Mouse (Mus musculus): Measurements from ENCODE around the gene Mrs2. TPM values are rescaled to one million over a fixed set of nuclear protein-coding genes. Genes with fewer than 3 reads are reported as not detected.

Gene Mrs2
- total RNA-seq, 1 experiment, result 18.3 TPM

- H3K4me1 ChIP-seq (ENCODE audit: control insufficient read depth in 2 of 2, insufficient read depth in 2 of 2, low read length in 2 of 2, poor library complexity in 1 of 2), result peaks cover 0 to 1% of the 10 kb centered on the region in 2 experiments; a peak in 1 of 4 replicates
- no peaks in the 10 kb centered on the region for H3K36me3 ChIP-seq (ENCODE audit: control insufficient read depth, insufficient read depth, low read length, poor library complexity, severe bottlenecking)
- no peak overlapping the region for H3K27ac ChIP-seq (ENCODE audit: insufficient read depth, low read depth, low read length, poor library complexity, severe bottlenecking)
- no peak overlapping the region for H3K4me3 ChIP-seq (ENCODE audit: insufficient read depth in 1 of 2, low read depth in 1 of 2, low read length in 2 of 2, poor library complexity in 1 of 2, severe bottlenecking in 1 of 2)
- H3K9ac ChIP-seq (ENCODE audit: insufficient read depth, low read depth, low read length, poor library complexity, severe bottlenecking), result no peak overlapping the region
- no peak for TF ChIP-seq MAFK (IDR thresholded peaks at IDR 0.05; ENCODE audit: insufficient read depth, low read depth, low read length)
- TF ChIP-seq HCFC1 (IDR thresholded peaks at IDR 0.05; ENCODE audit: borderline replicate concordance, insufficient read depth, low read length), result no peak
- no peak for TF ChIP-seq ZNF384 (IDR thresholded peaks at IDR 0.05; ENCODE audit: low read depth, low read length)
- TF ChIP-seq CHD2 (IDR thresholded peaks at IDR 0.05; ENCODE audit: low read depth, low read length), result no peak
- TF ChIP-seq ZC3H11A (IDR thresholded peaks at IDR 0.05; ENCODE audit: borderline replicate concordance, low read depth, low read length), result no peak
- no peaks in the 10 kb centered on the region for H3K9me3 ChIP-seq (ENCODE audit: control insufficient read depth, insufficient read depth, low read depth, low read length)
- in situ Hi-C loops (cut with MboI; ENCODE audit: low sequenced_read_pairs in 2 of 2, unreplicated experiment in 2 of 2), result no loop called here
- no peak for DNase-seq (ENCODE audit: low read depth, low spot score)
These were observed 74.6 kb downstream of the Mrs2 start for GRCm38 (mm10) chr13:24945567-24945966.

GRCm38 (mm10) chr13:24943303-24943702 lies 76.9 kb downstream of the Mrs2 start:
- Histone ChIP-seq H3K9me3 (ENCODE audit: control insufficient read depth, insufficient read depth, low read depth, low read length) (no peaks in the 10 kb centered on the region), H3K36me3 (ENCODE audit: control insufficient read depth, insufficient read depth, low read length, poor library complexity, severe bottlenecking) (no peaks in the 10 kb centered on the region), H3K4me1 (ENCODE audit: control insufficient read depth in 2 of 2, insufficient read depth in 2 of 2, low read length in 2 of 2, poor library complexity in 1 of 2) (no peaks in the 10 kb centered on the region), H3K4me3 (ENCODE audit: insufficient read depth in 1 of 2, low read depth in 1 of 2, low read length in 2 of 2, poor library complexity in 1 of 2, severe bottlenecking in 1 of 2) (no peak overlapping the region), H3K9ac (ENCODE audit: insufficient read depth, low read depth, low read length, poor library complexity, severe bottlenecking) (no peak overlapping the region), H3K27ac (ENCODE audit: insufficient read depth, low read depth, low read length, poor library complexity, severe bottlenecking) (no peak overlapping the region)
- TF ChIP-seq ZNF384 (IDR thresholded peaks at IDR 0.05; ENCODE audit: low read depth, low read length), result no peak
- no peak for TF ChIP-seq HCFC1 (IDR thresholded peaks at IDR 0.05; ENCODE audit: borderline replicate concordance, insufficient read depth, low read length)
- no peak for TF ChIP-seq ZC3H11A (IDR thresholded peaks at IDR 0.05; ENCODE audit: borderline replicate concordance, low read depth, low read length)
- TF ChIP-seq MAFK (IDR thresholded peaks at IDR 0.05; ENCODE audit: insufficient read depth, low read depth, low read length), result no peak
- no peak for TF ChIP-seq CHD2 (IDR thresholded peaks at IDR 0.05; ENCODE audit: low read depth, low read length)
- in situ Hi-C loops (cut with MboI; ENCODE audit: low sequenced_read_pairs in 2 of 2, unreplicated experiment in 2 of 2), result no loop called here
- DNase-seq (ENCODE audit: low read depth, low spot score), result no peak

- H3K4me1 ChIP-seq (ENCODE audit: control insufficient read depth in 2 of 2, insufficient read depth in 2 of 2, low read length in 2 of 2, poor library complexity in 1 of 2), result no peaks in the 10 kb centered on the region
- no peak within 1 kb of the TSS for H3K27ac ChIP-seq (ENCODE audit: insufficient read depth, low read depth, low read length, poor library complexity, severe bottlenecking)
- H3K9me3 ChIP-seq (ENCODE audit: control insufficient read depth, insufficient read depth, low read depth, low read length), result no peaks in the 10 kb centered on the region
- DNase-seq (ENCODE audit: low read depth, low spot score), result no peak
- no peak within 1 kb of the TSS for H3K4me3 ChIP-seq (ENCODE audit: insufficient read depth in 1 of 2, low read depth in 1 of 2, low read length in 2 of 2, poor library complexity in 1 of 2, severe bottlenecking in 1 of 2)
- no peak within 1 kb of the TSS for H3K9ac ChIP-seq (ENCODE audit: insufficient read depth, low read depth, low read length, poor library complexity, severe bottlenecking)
- in situ Hi-C loops (cut with MboI; ENCODE audit: low sequenced_read_pairs in 2 of 2, unreplicated experiment in 2 of 2), result no loop called here
- H3K36me3 ChIP-seq (ENCODE audit: control insufficient read depth, insufficient read depth, low read length, poor library complexity, severe bottlenecking), result no peaks in the 10 kb centered on the region
- TF ChIP-seq CHD2 (IDR thresholded peaks at IDR 0.05; ENCODE audit: low read depth, low read length) (no peak), MAFK (IDR thresholded peaks at IDR 0.05; ENCODE audit: insufficient read depth, low read depth, low read length) (no peak), HCFC1 (IDR thresholded peaks at IDR 0.05; ENCODE audit: borderline replicate concordance, insufficient read depth, low read length) (no peak), ZC3H11A (IDR thresholded peaks at IDR 0.05; ENCODE audit: borderline replicate concordance, low read depth, low read length) (no peak), ZNF384 (IDR thresholded peaks at IDR 0.05; ENCODE audit: low read depth, low read length) (no peak)
These were observed 77.5 kb downstream of the Mrs2 start, which contains the start of gene Gpld1 for GRCm38 (mm10) chr13:24942512-24943282. Gpld1 (plus strand) TSS chr13:24943152.

- DNase-seq (ENCODE audit: low read depth, low spot score), result no peak
- in situ Hi-C loops (cut with MboI; ENCODE audit: low sequenced_read_pairs in 2 of 2, unreplicated experiment in 2 of 2), result no loop called here
- H3K9me3 ChIP-seq (ENCODE audit: control insufficient read depth, insufficient read depth, low read depth, low read length), result no peaks in the 10 kb centered on the region
These were observed 80.7 kb downstream of the Mrs2 start for GRCm38 (mm10) chr13:24939472-24939871.

More at GRCm38 (mm10) chr13:24939472-24939871, 80.7 kb downstream of the Mrs2 start:
- no peak overlapping the region for H3K27ac ChIP-seq (ENCODE audit: insufficient read depth, low read depth, low read length, poor library complexity, severe bottlenecking)
- no peak overlapping the region for H3K4me3 ChIP-seq (ENCODE audit: insufficient read depth in 1 of 2, low read depth in 1 of 2, low read length in 2 of 2, poor library complexity in 1 of 2, severe bottlenecking in 1 of 2)
- H3K9ac ChIP-seq (ENCODE audit: insufficient read depth, low read depth, low read length, poor library complexity, severe bottlenecking), result no peak overlapping the region
- no peaks in the 10 kb centered on the region for H3K4me1 ChIP-seq (ENCODE audit: control insufficient read depth in 2 of 2, insufficient read depth in 2 of 2, low read length in 2 of 2, poor library complexity in 1 of 2)
- H3K36me3 ChIP-seq (ENCODE audit: control insufficient read depth, insufficient read depth, low read length, poor library complexity, severe bottlenecking), result no peaks in the 10 kb centered on the region
- TF ChIP-seq CHD2 (IDR thresholded peaks at IDR 0.05; ENCODE audit: low read depth, low read length), result no peak
- no peak for TF ChIP-seq ZC3H11A (IDR thresholded peaks at IDR 0.05; ENCODE audit: borderline replicate concordance, low read depth, low read length)
- TF ChIP-seq HCFC1 (IDR thresholded peaks at IDR 0.05; ENCODE audit: borderline replicate concordance, insufficient read depth, low read length), result no peak
- no peak for TF ChIP-seq ZNF384 (IDR thresholded peaks at IDR 0.05; ENCODE audit: low read depth, low read length)
- TF ChIP-seq MAFK (IDR thresholded peaks at IDR 0.05; ENCODE audit: insufficient read depth, low read depth, low read length), result no peak
